Mouse (Mus musculus) B cell, adult 67 days (primary cell): ENCODE measurements around the gene Gm8764. TPM values are rescaled to one million over a fixed set of nuclear protein-coding genes. Genes with fewer than 3 reads are reported as not detected.

Source experiments
- total RNA-seq, 2 experiments: library from RNA; stranded (reverse); gene quantifications; 4 replicates each; pipeline ENCODE4 v1.2.4; 2023

The Gm8764 gene
- not detected for total RNA-seq

GRCm38 (mm10) chr10:104159706-104160105 lies at the start of gene Gm8764:
Gene Gm8764, plus strand, starts transcription at chr10:104160006.

DNA sequence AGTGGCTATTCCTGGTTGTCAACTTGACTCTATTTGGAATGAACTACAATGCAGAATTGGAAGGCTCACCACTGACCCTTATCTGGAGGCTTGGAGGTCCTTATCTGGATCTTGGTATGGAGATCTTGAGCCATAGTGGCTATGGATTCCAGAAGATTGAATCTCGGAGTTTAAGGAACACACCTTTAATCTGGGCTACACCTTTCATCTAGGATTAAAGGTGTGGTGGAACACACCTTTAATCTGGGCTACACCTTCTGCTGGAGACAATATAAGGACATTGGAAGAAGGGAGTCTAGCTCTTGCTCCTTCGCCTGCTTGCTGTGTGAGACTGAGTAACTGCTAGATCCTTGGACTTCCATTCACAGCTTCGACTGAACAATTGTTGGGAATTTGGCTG lies 17.1 kb upstream of the Gm8764 start, which contains the start of gene Gm21293:
Gm21293 (plus strand) TSS at position 301 of the 400 bp plus-strand sequence.

GRCm38 (mm10) chr10:104151197-104151596 lies 8.6 kb upstream of the Gm8764 start, which contains the start of gene Gm6763:
Gene Gm6763, plus strand, starts transcription at chr10:104151497.

GRCm38 (mm10) chr10:104168215-104168614 lies 8.4 kb downstream of the Gm8764 start, which contains the start of gene Gm21304:
Gene Gm21304, plus strand, starts transcription at chr10:104168515.

DNA sequence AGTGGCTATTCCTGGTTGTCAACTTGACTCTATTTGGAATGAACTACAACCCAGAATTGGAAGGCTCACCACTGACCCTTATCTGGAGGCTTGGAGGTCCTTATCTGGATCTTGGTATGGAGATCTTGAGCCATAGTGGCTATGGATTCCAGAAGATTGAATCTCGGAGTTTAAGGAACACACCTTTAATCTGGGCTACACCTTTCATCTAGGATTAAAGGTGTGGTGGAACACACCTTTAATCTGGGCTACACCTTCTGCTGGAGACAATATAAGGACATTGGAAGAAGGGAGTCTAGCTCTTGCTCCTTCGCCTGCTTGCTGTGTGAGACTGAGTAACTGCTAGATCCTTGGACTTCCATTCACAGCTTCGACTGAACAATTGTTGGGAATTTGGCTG lies 16.9 kb downstream of the Gm8764 start, which contains the start of gene Gm21312:
Gm21312 (plus strand) TSS at position 301 of the 400 bp plus-strand sequence.

DNA sequence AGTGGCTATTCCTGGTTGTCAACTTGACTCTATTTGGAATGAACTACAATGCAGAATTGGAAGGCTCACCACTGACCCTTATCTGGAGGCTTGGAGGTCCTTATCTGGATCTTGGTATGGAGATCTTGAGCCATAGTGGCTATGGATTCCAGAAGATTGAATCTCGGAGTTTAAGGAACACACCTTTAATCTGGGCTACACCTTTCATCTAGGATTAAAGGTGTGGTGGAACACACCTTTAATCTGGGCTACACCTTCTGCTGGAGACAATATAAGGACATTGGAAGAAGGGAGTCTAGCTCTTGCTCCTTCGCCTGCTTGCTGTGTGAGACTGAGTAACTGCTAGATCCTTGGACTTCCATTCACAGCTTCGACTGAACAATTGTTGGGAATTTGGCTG lies 25.4 kb downstream of the Gm8764 start, which contains the start of gene Gm20765:
Gm20765 (plus strand) TSS at position 301 of the 400 bp plus-strand sequence.

DNA sequence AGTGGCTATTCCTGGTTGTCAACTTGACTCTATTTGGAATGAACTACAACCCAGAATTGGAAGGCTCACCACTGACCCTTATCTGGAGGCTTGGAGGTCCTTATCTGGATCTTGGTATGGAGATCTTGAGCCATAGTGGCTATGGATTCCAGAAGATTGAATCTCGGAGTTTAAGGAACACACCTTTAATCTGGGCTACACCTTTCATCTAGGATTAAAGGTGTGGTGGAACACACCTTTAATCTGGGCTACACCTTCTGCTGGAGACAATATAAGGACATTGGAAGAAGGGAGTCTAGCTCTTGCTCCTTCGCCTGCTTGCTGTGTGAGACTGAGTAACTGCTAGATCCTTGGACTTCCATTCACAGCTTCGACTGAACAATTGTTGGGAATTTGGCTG lies 33.9 kb downstream of the Gm8764 start, which contains the start of gene Gm4340:
Gm4340 (plus strand) TSS at position 301 of the 400 bp plus-strand sequence.

Other genes with a start within 250 kb of the Gm8764 start
- gene Gm21293, start 17.0 kb upstream of the Gm8764 start, total RNA-seq = not detected
- not detected for gene Gm6763, start 8.5 kb upstream of the Gm8764 start, total RNA-seq
- gene Gm21304, start 8.5 kb downstream of the Gm8764 start, total RNA-seq = not detected
- gene Gm21312, start 17.0 kb downstream of the Gm8764 start, total RNA-seq = not detected
- not detected for gene Gm20765, start 25.5 kb downstream of the Gm8764 start, total RNA-seq
- gene Gm4340, start 34.0 kb downstream of the Gm8764 start, total RNA-seq = not detected